Mouse (Mus musculus) erythroblast, embryonic 14.5 days (primary cell): ENCODE results near the gene En2. TPM values are rescaled to one million over a fixed set of nuclear protein-coding genes. Genes with fewer than 3 reads are reported as not detected.

Experiments used
- H3K27me3 ChIP-seq: 2 replicates; pipeline ENCODE4 v1.6.1; 2012; ENCODE audit warnings: inconsistent platforms; ENCODE audit not compliant: control insufficient read depth
- H3K36me3 ChIP-seq: 2 replicates; pipeline ENCODE4 v1.6.1; 2012; ENCODE audit warnings: mild to moderate bottlenecking, inconsistent platforms; ENCODE audit not compliant: control insufficient read depth
- H3K4me1 ChIP-seq: 2 replicates; pipeline ENCODE4 v1.6.1; 2012; ENCODE audit warnings: inconsistent platforms; ENCODE audit not compliant: control insufficient read depth
- H3K4me3 ChIP-seq: replicated peaks from 2 replicates; pipeline ENCODE3; 2012; ENCODE audit warnings: moderate library complexity, mild to moderate bottlenecking, inconsistent platforms
- H3K9me3 ChIP-seq: 2 replicates; pipeline ENCODE4 v1.6.1; 2012; ENCODE audit warnings: low read length, inconsistent platforms, mixed read lengths; ENCODE audit not compliant: control insufficient read depth
- GATA1 ChIP-seq: IDR thresholded peaks from 2 replicates; pipeline ENCODE4 v1.6.1; 2012; ENCODE audit warnings: low read length, inconsistent platforms, mixed read lengths
- TAL1 ChIP-seq: IDR thresholded peaks from 3 replicates; pipeline ENCODE4 v1.6.1; 2012; ENCODE audit warnings: low read length, inconsistent platforms, mixed read lengths
- polyA plus RNA-seq: library from polyadenylated mRNA; stranded (reverse); fragments of >175 nt; gene quantifications from 2 replicates; pipeline ENCODE4 v1.2.3, GENCODE M21; 2012

Gene En2
- polyA plus RNA-seq, 1 experiment: not detected

- peaks cover 99% of the 10 kb centered on the region for H3K27me3 ChIP-seq
- TF ChIP-seq GATA1: no peak
- TF ChIP-seq TAL1: no peak
- no peak overlapping the region for H3K4me3 ChIP-seq
- no peaks in the 10 kb centered on the region for H3K4me1 ChIP-seq
- H3K9me3 ChIP-seq: peaks cover 2% of the 10 kb centered on the region; the same call in 1 of the 2 replicates
- H3K36me3 ChIP-seq: no peaks in the 10 kb centered on the region
Measured at GRCm38 (mm10) chr5:28168253-28169165, 3.0 kb downstream of the En2 start.

DNA sequence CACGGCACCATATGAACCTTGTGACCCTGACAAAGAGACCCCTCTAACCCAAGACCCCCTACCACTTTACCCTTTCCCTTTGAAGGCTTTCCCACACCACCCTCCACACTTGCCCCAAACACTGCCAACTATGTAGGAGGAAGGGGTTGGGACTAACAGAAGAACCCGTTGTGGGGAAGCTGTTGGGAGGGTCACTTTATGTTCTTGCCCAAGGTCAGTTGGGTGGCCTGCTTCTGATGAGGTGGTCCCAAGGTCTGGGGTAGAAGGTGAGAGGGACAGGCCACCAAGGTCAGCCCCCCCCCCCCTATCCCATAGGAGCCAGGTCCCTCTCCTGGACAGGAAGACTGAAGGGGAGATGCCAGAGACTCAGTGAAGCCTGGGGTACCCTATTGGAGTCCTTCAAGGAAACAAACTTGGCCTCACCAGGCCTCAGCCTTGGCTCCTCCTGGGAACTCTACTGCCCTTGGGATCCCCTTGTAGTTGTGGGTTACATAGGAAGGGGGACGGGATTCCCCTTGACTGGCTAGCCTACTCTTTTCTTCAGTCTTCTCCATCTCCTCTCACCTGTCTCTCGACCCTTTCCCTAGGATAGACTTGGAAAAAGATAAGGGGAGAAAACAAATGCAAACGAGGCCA is 3.8 kb downstream of the En2 start:
- Histone ChIP-seq H3K4me3 (no peak overlapping the region), H3K4me1 (no peaks in the 10 kb centered on the region), H3K27me3 (peaks cover 99% of the 10 kb centered on the region), H3K36me3 (no peaks in the 10 kb centered on the region), H3K9me3 (peaks cover 2% of the 10 kb centered on the region; the same call in 1 of the 2 replicates)
- no peak for TF ChIP-seq TAL1
- no peak for TF ChIP-seq GATA1

DNA sequence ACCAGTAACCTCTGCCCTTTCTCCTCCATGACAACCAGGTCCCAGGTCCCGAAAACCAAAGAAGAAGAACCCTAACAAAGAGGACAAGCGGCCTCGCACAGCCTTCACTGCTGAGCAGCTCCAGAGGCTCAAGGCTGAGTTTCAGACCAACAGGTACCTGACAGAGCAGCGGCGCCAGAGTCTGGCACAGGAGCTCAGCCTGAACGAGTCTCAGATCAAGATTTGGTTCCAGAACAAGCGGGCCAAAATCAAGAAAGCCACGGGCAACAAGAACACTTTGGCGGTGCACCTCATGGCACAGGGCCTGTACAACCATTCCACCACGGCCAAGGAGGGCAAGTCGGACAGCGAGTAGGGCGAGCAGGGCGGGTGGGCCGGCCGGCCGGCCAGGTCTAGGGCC is 4.6 kb downstream of the En2 start:
- Histone ChIP-seq H3K27me3 (peaks cover 99% of the 10 kb centered on the region), H3K4me1 (no peaks in the 10 kb centered on the region), H3K9me3 (peaks cover 2% of the 10 kb centered on the region; the same call in 1 of the 2 replicates), H3K4me3 (no peak overlapping the region), H3K36me3 (no peaks in the 10 kb centered on the region)
- TF ChIP-seq TAL1 (no peak), GATA1 (no peak)

DNA sequence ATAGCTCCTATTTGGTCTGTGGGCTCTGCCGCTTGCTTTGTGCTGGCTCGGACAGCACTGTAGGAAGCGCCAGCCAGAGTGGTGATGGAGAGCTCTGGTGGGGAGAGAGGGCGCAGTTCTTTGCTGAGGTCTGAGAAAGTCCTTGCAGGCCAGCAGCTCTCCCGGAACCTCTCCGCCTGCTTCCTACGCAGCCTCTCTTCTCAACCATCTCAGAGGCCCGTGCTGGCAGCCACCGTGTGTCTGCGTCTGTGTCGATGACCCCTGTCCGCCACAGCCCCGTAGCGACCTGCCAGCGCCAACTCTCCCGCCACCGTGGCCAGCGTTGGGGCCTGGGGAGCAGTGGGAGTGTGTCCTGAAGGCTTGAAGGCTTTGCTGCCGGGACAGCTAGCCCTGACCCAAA is 5.4 kb downstream of the En2 start:
- H3K27me3 ChIP-seq: peaks cover 99% of the 10 kb centered on the region
- TF ChIP-seq GATA1 (no peak), TAL1 (no peak)
- H3K4me1 ChIP-seq: no peaks in the 10 kb centered on the region
- no peaks in the 10 kb centered on the region for H3K36me3 ChIP-seq
- H3K9me3 ChIP-seq: peaks cover 2% of the 10 kb centered on the region; the same call in 1 of the 2 replicates
- no peak overlapping the region for H3K4me3 ChIP-seq

GRCm38 (mm10) chr5:28171667-28172066 is 6.2 kb downstream of the En2 start:
- no peak for TF ChIP-seq TAL1
- no peak for TF ChIP-seq GATA1
- no peak overlapping the region for H3K4me3 ChIP-seq
- H3K36me3 ChIP-seq: no peaks in the 10 kb centered on the region
- H3K27me3 ChIP-seq: peaks cover 99% of the 10 kb centered on the region
- H3K9me3 ChIP-seq: no peaks in the 10 kb centered on the region; the same call in 1 of the 2 replicates
- no peaks in the 10 kb centered on the region for H3K4me1 ChIP-seq

- no peak overlapping the region for H3K4me3 ChIP-seq
- TF ChIP-seq TAL1 (no peak), GATA1 (no peak)
- H3K27me3 ChIP-seq: peaks cover 99% of the 10 kb centered on the region
Measured at GRCm38 (mm10) chr5:28172261-28172920, 6.9 kb downstream of the En2 start.

GRCm38 (mm10) chr5:28172921-28173670 is 7.6 kb downstream of the En2 start:
- Histone ChIP-seq H3K36me3 (no peaks in the 10 kb centered on the region), H3K9me3 (no peaks in the 10 kb centered on the region; the same call in 1 of the 2 replicates), H3K27me3 (peaks cover 97% of the 10 kb centered on the region), H3K4me3 (no peak overlapping the region), H3K4me1 (no peaks in the 10 kb centered on the region)
- TF ChIP-seq GATA1 (no peak), TAL1 (no peak)

More at GRCm38 (mm10) chr5:28172261-28172920, 6.9 kb downstream of the En2 start:
- Histone ChIP-seq H3K4me1 (no peaks in the 10 kb centered on the region), H3K9me3 (no peaks in the 10 kb centered on the region; the same call in 1 of the 2 replicates), H3K36me3 (no peaks in the 10 kb centered on the region)

DNA sequence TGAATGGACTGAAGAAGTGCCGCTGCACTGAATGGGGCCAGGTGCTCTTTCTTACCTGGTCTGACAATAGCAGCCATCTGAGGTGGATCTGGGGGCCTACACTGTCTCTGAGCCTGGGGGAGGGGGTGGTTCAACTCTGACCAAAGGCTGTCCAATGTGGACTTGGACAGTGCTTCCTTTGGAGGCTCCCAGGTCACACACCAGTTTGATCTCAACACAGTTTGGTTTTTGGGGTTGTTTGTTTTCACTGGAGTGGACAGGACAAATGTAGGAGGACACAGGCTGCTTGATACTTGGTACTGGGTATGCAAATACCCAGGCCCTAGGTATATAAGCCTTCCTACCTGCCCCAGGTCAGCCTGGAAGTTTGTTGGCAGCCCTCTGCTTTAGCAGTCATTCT is 8.2 kb downstream of the En2 start:
- no peak overlapping the region for H3K4me3 ChIP-seq
- TF ChIP-seq TAL1 (no peak), GATA1 (no peak)
- no peaks in the 10 kb centered on the region for H3K4me1 ChIP-seq
- no peaks in the 10 kb centered on the region for H3K36me3 ChIP-seq
- H3K9me3 ChIP-seq: no peaks in the 10 kb centered on the region; the same call in 1 of the 2 replicates
- peaks cover 96% of the 10 kb centered on the region for H3K27me3 ChIP-seq
